Mouse (Mus musculus) C2C12 (cell line): ENCODE data around the gene Ascc2. TPM values are rescaled to one million over a fixed set of nuclear protein-coding genes. Genes with fewer than 3 reads are reported as not detected.

Source experiments
- H3K27me3 ChIP-seq: one replicate; pipeline ENCODE4 v1.6.1; 2011; ENCODE audit not compliant: control insufficient read depth, insufficient read depth, insufficient read length
- H3K36me3 ChIP-seq: one replicate; pipeline ENCODE4 v1.6.1; 2011; ENCODE audit not compliant: control insufficient read depth, insufficient read depth
- H3K4me3 ChIP-seq: one replicate; pipeline ENCODE4 v1.5.1; 2011; ENCODE audit warnings: mild to moderate bottlenecking, control low read depth; ENCODE audit not compliant: poor library complexity, insufficient read depth, severe bottlenecking
- H3K79me2 ChIP-seq: one replicate; pipeline ENCODE4 v1.6.1; 2011; ENCODE audit not compliant: control insufficient read depth, insufficient read depth
- H3K79me3 ChIP-seq: one replicate; pipeline ENCODE4 v1.6.1; 2011; ENCODE audit warnings: low read depth, control low read depth
- H3ac ChIP-seq: one replicate; pipeline ENCODE3; 2011; ENCODE audit warnings: low read depth; ENCODE audit not compliant: control insufficient read depth, insufficient read length
- CEBPB ChIP-seq: IDR thresholded peaks from one replicate; pipeline ENCODE4 v1.6.1; 2011; ENCODE audit warnings: low read depth, mild to moderate bottlenecking, control low read depth, moderate library complexity
- CTCF ChIP-seq: IDR thresholded peaks from one replicate; pipeline ENCODE4 v1.5.1; 2011; ENCODE audit not compliant: control insufficient read depth, insufficient read depth, insufficient read length
- FOSL1 ChIP-seq: IDR thresholded peaks from one replicate; pipeline ENCODE4 v1.8.0; 2011; ENCODE audit warnings: mild to moderate bottlenecking, low read length; ENCODE audit not compliant: poor library complexity, insufficient read depth, severe bottlenecking
- MAX ChIP-seq: IDR thresholded peaks from one replicate; pipeline ENCODE4 v1.6.1; 2011; ENCODE audit warnings: mild to moderate bottlenecking, control low read depth
- MYOD1 ChIP-seq: IDR thresholded peaks from one replicate; pipeline ENCODE4 v1.6.1; 2011; ENCODE audit warnings: low read depth; ENCODE audit not compliant: control insufficient read depth, insufficient read length
- MYOG ChIP-seq: IDR thresholded peaks from one replicate; pipeline ENCODE4 v1.6.1; 2011; ENCODE audit not compliant: control insufficient read depth, insufficient read length; ENCODE audit errors: extremely low read depth
- USF1 ChIP-seq: IDR thresholded peaks from one replicate; pipeline ENCODE4 v1.6.1; 2011; ENCODE audit warnings: low read depth, mild to moderate bottlenecking, control low read depth, moderate library complexity
- polyA plus RNA-seq: library from polyadenylated mRNA; unstranded; fragments of >200 nt; fragmentation: generic; extraction: Trizol; gene quantifications from one replicate; pipeline ENCODE4 v1.2.1, GENCODE M21; 2012; ENCODE audit warnings: missing spikeins

Ascc2 gene
- polyA plus RNA-seq, 1 experiment = 22.6 TPM

- H3K27me3 ChIP-seq = no peaks in the 10 kb centered on the region
These were observed 37.0 kb downstream of the Ascc2 start for GRCm38 (mm10) chr11:4674593-4674992.

DNA sequence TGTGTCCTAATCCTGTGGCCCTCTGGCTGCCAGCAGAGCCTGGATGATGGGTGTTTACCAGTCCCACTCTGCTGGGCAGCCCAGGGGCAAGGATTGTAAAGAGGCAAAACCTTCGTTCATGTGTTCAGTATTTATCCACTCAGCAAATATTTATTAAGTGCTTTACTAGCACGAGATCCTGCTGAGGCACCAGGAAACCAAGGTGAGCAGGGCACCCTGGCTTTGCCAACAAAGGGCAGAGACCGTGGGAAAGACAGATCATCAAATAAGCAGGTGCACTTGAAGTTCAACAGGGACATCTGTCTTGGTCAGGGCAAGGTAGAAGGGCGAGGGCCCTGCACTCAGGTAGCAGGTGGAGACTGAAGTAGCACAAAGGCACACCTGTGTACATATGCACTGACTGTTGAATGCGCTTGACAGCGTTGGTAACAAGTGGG, 37.6 kb downstream of the Ascc2 start:
- Histone ChIP-seq H3ac (no peak overlapping the region), H3K79me2 (no peaks in the 10 kb centered on the region), H3K79me3 (no peaks in the 10 kb centered on the region), H3K36me3 (peaks cover 38% of the 10 kb centered on the region), H3K4me3 (no peak overlapping the region), H3K27me3 (no peaks in the 10 kb centered on the region)
- TF ChIP-seq USF1 = no peak
- TF ChIP-seq MYOG = no peak
- TF ChIP-seq CEBPB = no peak
- TF ChIP-seq FOSL1 = no peak
- no peak for TF ChIP-seq CTCF
- no peak for TF ChIP-seq MYOD1
- TF ChIP-seq MAX = no peak

More at GRCm38 (mm10) chr11:4674593-4674992, 37.0 kb downstream of the Ascc2 start:
- TF ChIP-seq CEBPB (no peak), FOSL1 (no peak), USF1 (no peak), CTCF (no peak), MAX (no peak), MYOD1 (no peak), MYOG (no peak)
- Histone ChIP-seq H3K79me3 (no peaks in the 10 kb centered on the region), H3K79me2 (no peaks in the 10 kb centered on the region), H3ac (no peak overlapping the region), H3K4me3 (no peak overlapping the region), H3K36me3 (peaks cover 38% of the 10 kb centered on the region)

DNA sequence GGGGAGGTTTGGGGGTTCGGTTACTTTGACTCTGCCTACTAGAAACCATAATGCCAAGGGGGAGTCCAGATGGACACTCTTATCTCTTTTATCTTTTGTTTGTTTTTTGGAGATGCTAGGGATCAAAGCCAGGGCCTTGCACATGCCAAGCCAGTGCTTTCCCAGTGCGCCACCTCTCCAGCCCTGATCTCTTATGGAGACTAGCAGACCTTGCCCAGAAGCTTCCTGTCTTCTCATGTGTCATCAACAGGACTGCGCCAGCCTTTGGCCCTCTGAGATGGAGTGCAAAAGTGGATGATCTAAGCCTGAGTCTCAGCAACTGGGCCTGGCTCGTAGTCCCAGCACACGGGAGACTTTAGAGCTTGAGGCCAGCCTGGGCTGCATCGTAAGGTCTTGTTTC, 38.1 kb downstream of the Ascc2 start:
- Histone ChIP-seq H3K36me3 (peaks cover 38% of the 10 kb centered on the region), H3K79me3 (no peaks in the 10 kb centered on the region), H3K79me2 (no peaks in the 10 kb centered on the region), H3ac (no peak overlapping the region), H3K27me3 (no peaks in the 10 kb centered on the region), H3K4me3 (no peak overlapping the region)
- TF ChIP-seq MYOD1 (no peak), CTCF (no peak), USF1 (no peak), MYOG (no peak), CEBPB (no peak), FOSL1 (no peak), MAX (no peak)

- H3K79me2 ChIP-seq = no peaks in the 10 kb centered on the region
- no peaks in the 10 kb centered on the region for H3K27me3 ChIP-seq
- H3K36me3 ChIP-seq = peaks cover 52% of the 10 kb centered on the region
- no peak overlapping the region for H3ac ChIP-seq
- H3K79me3 ChIP-seq = no peaks in the 10 kb centered on the region
- TF ChIP-seq USF1 = no peak
- no peak for TF ChIP-seq MYOD1
- H3K4me3 ChIP-seq = no peak overlapping the region
These were observed 39.8 kb downstream of the Ascc2 start for GRCm38 (mm10) chr11:4677250-4677872.

DNA sequence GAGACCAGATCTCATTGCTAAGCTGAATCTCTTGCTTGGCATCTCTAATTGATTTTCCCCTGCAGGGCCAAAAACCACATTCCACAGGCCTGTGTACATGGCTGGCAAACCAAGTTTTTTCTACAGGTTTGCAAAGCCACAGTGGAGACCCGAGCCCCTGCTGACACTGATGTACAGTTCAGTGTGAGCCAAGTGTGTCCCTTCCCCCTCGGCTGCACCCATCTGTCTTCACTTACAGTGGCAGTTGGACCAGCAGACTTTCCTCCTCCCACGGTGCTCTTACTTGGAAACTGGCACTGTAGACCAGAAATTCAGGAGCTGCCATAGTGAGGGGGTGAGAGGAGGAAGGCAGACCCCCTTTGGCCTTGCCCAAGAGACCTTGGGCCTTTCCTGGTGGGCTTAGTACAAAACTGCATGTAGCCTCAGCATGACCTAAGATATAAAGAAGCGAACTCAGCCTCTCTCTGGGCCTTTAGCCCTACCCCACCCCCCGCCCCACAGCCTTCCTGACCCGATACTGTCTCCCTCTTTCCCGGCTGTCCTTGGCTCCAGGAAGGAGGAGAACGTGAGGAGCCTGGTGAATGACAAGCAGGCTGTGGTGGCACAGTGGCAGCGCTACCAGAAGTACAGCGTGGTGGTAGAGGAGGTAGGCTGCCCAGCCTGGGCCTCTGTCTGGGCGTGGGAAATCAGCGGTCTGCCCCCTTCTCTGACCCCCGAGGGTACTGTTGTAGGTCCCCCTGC, 41.3 kb downstream of the Ascc2 start:
- Histone ChIP-seq H3K36me3 (peaks cover 49% of the 10 kb centered on the region), H3K79me3 (no peaks in the 10 kb centered on the region), H3K4me3 (no peak overlapping the region), H3K27me3 (no peaks in the 10 kb centered on the region), H3ac (no peak overlapping the region), H3K79me2 (no peaks in the 10 kb centered on the region)
- TF ChIP-seq CEBPB (no peak), USF1 (no peak), FOSL1 (no peak), MAX (no peak), MYOG (no peak), MYOD1 (no peak), CTCF (no peak)

- TF ChIP-seq MYOG = no peak
- no peak for TF ChIP-seq MAX
- no peaks in the 10 kb centered on the region for H3K27me3 ChIP-seq
These were observed 41.9 kb downstream of the Ascc2 start for GRCm38 (mm10) chr11:4679441-4679832.

More at GRCm38 (mm10) chr11:4679441-4679832, 41.9 kb downstream of the Ascc2 start:
- H3K36me3 ChIP-seq = peaks cover 43% of the 10 kb centered on the region
- H3K4me3 ChIP-seq = no peak overlapping the region
- no peak overlapping the region for H3ac ChIP-seq
- no peaks in the 10 kb centered on the region for H3K79me2 ChIP-seq
- H3K79me3 ChIP-seq = no peaks in the 10 kb centered on the region
